Mouse (Mus musculus) heart, adult 2 months (tissue): ENCODE measurements at regions not wholly inside any gene's neighbourhood (a gene's known extent, or its start where the extent isn't known, plus 50 kb on each side); places are given as distances from the start of the nearest gene placed in this dataset.

Source experiments
- CTCF ChIP-seq: fragments of 200-600 bp; IDR thresholded peaks from 2 replicates; pipeline ENCODE4 v1.8.1; 2022; ENCODE audit warnings: antibody characterized with exemption, mild to moderate bottlenecking, moderate library complexity
- EP300 ChIP-seq: fragments of 200-500 bp; IDR thresholded peaks from 2 replicates; pipeline ENCODE4 v1.6.1; 2011; ENCODE audit warnings: low read depth, low read length, control low read depth; ENCODE audit not compliant: insufficient read depth
- POLR2A ChIP-seq: fragments of 200-500 bp; IDR thresholded peaks from 2 replicates; pipeline ENCODE4 v1.6.1; 2011; ENCODE audit warnings: mild to moderate bottlenecking, low read depth, low read length, control low read depth; ENCODE audit not compliant: insufficient read depth

DNA sequence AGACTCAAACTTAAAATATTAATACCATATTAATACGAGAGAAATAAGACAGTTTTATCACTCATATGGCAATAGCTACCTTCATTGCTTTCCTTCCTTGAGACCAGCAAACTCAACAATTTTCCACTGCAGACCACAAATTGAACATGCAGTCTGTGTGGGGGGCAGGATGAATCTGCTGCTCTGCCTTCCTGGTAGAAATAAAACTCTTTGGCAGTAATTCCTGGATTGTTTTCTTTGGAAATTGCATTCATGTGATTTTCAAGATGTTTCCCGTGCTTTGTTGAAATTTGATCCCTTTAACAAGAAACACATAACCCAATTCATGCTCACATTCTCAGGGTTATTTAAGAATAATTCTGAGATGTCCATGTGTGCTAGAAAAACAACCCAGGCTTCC lies 555.1 kb upstream of the Clint1 start:
- no peak for TF ChIP-seq POLR2A
- TF ChIP-seq CTCF, result no peak
- TF ChIP-seq EP300, result no peak
